Mouse (Mus musculus) layer of hippocampus, adult 2 months (tissue): Measurements from ENCODE around the gene Pglyrp2. TPM values are rescaled to one million over a fixed set of nuclear protein-coding genes. Genes with fewer than 3 reads are reported as not detected.

ENCODE experiments used
- DNase-seq, 2 experiments: peaks; one replicate each; pipeline ENCODE4 v3.0.0; 2022; ENCODE audit warnings: low spot score in 2 of 2
- H3K27ac ChIP-seq: fragments of 200-600 bp; 2 replicates; pipeline ENCODE4 v1.8.1; 2022
- H3K4me3 ChIP-seq: fragments of 200-600 bp; 2 replicates; pipeline ENCODE4 v1.8.1; 2022; ENCODE audit warnings: mild to moderate bottlenecking
- CTCF ChIP-seq: fragments of 200-600 bp; conservative IDR thresholded peaks from 2 replicates; pipeline ENCODE4 v1.8.1; 2022; ENCODE audit warnings: antibody characterized with exemption, mild to moderate bottlenecking, moderate library complexity
- long read RNA-seq, 2 experiments: library from polyadenylated mRNA; stranded (forward); transcript quantifications; one replicate each; pipeline ENCODE4 v2.0.0; 2021; ENCODE audit warnings: borderline mapping rate in 2 of 2
- total RNA-seq, 2 experiments: library from RNA; stranded (reverse); gene quantifications; 2 replicates each; pipeline ENCODE4 v1.2.3; 2021

Gene Pglyrp2
- total RNA-seq = not detected
- long read RNA-seq, experiment 1 = 0 reads
- long read RNA-seq, experiment 2 = 0 reads

DNA sequence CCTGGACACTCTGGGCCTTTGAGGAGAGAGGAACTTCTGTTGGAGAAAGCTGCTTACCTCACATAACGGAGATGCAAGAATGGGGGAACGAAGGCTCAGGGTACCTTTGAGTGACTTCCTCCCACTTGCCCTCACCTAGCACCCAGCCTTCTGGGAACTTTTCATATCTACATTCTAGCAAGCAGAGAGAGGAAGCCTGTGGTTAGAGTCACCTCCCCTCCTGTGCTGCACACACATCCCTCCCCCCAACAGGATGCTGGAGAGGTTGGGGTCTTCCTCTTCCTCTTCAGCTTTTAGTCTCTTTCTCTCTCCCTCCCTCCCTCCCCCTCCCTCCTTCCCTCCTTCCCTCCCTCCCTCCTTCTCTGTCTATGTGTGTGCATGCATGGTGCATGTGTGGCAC is at the start of gene Pglyrp2:
Gene Pglyrp2, minus strand, starts transcription at position 134 of the 400 bp plus-strand sequence.
- TF ChIP-seq CTCF = no peak
- no peak for DNase-seq
- Histone ChIP-seq H3K4me3 (no peak within 1 kb of the TSS), H3K27ac (no peak within 1 kb of the TSS)

DNA sequence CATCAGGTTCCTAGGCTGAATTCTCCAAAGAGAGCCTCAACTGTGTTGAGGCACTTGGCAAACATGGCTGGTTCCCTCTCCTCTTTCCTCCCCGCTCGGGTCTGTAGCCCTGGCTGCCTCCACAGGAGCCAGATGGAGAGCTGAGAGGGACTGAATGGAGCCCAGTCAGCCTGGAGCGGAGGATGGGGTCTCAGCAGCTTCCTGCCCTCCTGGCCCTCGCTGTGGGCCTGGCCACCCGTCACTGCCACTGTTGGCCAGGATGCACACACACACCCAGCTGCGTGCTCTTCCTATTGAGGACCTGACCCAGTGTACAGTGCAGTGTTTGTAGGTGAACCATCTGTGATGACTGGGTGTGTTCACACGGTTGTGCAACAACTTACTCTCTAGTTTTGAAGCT is 48.2 kb upstream of the Pglyrp2 start:
- Histone ChIP-seq H3K27ac (peak overlapping the region; percentile 70), H3K4me3 (no peak overlapping the region)
- no peak for TF ChIP-seq CTCF
- DNase-seq = peak; percentile 5 to 15

DNA sequence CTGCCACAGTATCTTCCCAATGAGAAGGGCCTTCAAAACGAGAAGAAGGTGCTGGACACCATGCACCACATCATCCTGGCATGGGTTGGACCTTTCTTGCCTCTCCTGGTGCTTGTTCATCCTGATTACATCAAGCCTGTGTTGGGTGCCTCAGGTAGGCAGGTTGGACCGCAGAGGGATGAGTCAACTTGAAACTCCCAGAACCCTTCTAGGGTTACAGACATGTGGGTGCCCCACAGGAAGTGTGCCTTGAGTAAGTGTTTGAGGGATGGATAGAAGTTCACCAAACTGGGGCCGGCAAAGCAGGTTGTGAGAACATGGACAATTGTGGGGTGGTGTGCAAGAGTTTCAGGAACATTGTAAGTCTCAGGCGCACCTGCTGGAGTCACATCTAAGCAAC is 46.8 kb upstream of the Pglyrp2 start:
- no peak for DNase-seq
- H3K4me3 ChIP-seq = no peak overlapping the region
- TF ChIP-seq CTCF = no peak
- H3K27ac ChIP-seq = no peak overlapping the region

DNA sequence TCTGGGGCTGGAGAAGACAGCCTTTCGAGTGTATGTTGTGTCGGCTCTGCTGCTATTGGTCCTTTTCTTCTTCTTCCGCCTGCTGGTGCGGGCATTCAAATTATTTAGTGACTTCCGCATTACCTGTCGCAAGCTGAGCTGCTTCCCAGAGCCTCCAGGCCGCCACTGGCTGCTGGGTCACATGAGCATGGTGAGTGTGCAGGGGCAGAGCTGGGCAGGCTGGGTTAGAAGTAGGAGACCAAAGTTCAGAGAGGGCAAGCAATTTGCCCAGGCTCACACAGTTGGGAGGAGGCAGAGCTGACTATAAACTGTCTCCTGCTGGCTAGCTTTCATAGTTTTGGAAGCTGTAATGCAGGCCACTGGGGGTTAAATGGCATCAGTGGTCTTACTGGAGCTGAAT is 44.5 kb upstream of the Pglyrp2 start:
- Histone ChIP-seq H3K27ac (no peak overlapping the region), H3K4me3 (no peak overlapping the region)
- no peak for TF ChIP-seq CTCF
- DNase-seq = no peak

DNA sequence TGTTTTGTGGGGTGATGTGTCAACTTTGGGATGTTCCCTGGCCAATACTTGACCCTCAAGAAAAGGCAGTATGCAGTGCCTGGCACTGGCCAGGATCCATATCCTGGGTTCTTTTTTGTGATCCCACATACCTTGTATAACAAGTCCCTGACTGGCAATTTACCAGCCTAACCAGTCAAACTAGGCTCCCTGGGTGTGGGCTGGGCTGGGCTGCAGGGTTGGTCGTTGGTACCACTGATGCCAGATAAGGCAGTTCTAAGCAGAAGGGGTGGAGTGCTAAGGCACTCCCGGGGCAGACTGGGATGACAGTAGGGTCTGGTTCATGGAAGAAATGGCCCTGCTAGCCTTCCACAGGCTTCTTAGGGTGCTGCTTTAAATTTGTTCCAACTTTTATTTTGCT is 31.0 kb upstream of the Pglyrp2 start:
- no peak for TF ChIP-seq CTCF
- DNase-seq = no peak
- no peak overlapping the region for H3K27ac ChIP-seq
- no peak overlapping the region for H3K4me3 ChIP-seq

DNA sequence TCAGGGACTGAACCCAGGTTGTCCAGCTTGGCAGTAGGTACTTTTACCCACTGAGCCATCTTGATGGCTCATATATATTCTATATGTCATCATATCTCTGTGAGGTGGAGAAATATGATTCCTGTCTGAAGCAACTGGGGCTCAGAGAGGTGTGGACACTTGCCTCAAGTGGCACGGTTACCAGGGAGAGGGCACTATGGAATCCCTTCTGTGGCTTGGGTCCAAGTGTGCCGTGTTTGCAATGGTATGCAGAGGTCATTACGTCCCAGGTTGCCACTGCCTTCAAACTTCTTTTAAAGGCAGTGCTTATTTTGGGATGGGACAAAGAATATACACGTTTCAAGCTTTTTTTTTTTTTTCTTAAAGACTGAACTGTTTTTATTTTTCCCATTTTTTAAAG is 30.2 kb upstream of the Pglyrp2 start:
- H3K4me3 ChIP-seq = no peak overlapping the region
- DNase-seq = no peak
- no peak for TF ChIP-seq CTCF
- no peak overlapping the region for H3K27ac ChIP-seq

DNA sequence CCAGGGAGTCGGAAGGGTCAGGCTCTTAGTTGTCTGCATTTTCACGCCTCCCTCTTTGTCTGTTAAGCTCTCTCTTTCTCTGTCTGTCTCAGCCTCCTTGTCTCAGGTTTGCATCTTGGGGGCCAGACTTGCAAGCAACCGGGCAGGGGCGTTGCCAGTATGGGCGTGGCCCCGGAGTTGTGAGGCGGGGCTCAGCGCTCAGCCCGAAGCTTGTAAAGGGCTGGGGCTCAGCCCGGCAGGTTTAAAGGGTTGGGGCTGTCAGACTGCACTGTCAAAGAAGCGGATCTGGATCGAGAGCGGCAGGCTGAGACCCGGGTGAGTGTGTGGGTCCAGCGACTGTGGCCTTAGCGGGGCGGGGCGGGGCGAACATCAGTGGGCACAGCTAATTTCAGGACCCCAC is 28.5 kb upstream of the Pglyrp2 start, which contains the start of gene Cyp4f39:
Gene Cyp4f39, plus strand, starts transcription at position 242 of the 400 bp plus-strand sequence.
- Histone ChIP-seq H3K27ac (no peak within 1 kb of the TSS), H3K4me3 (no peak within 1 kb of the TSS)
- no peak for DNase-seq
- TF ChIP-seq CTCF = no peak

DNA sequence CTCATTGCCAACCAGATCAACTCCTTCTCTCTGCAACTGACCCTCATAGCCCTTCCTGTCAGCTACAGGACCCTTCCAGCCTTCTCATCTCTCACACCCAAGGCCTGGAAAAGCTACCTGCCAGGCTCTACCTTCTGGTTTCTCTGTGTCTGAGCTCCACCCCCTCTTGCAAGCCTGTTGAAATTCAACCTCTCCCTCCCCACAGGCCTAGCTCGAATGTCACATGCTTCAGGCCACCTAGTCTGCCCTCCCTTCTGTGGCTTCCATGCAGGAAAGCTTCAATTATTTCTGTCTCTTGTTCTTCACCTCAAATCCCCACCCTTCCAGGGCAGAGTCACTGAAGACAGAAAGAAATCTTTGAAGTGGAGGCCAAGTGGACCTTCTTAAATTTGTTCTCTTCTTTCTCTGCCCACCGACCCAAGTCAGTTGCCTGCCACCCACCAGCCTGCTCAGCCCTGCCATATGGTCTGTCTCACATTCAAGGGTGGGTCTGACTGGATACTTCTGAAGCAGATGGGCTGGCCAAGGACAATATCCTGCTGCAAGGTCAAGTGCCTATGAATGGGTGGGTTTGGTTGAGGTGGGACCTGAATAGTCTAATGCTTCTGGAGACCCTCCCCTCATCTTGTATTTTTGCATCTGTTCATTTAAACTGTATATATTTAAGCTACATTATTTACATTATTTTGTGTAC is 27.0 kb upstream of the Pglyrp2 start:
- DNase-seq = no peak
- no peak overlapping the region for H3K4me3 ChIP-seq
- no peak for TF ChIP-seq CTCF
- H3K27ac ChIP-seq = no peak overlapping the region

DNA sequence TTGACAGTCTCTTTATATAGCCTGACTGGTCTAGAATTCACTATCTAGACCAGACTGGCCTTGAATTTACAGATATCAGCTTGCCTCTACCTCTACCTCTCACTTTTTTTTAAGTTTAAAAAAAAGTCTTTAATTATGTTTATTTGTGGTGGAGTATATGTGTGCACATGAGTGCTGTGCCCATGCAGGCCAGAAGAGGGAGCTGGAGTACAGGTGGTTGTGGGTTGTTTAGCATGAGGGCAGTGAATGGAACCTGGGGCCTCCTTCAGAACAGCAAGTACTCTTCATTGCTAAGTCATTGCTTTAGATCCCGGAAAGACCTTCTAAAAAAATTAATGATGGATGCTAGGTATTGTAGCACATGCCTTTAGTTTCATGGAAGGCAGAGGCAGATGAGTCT is 25.1 kb upstream of the Pglyrp2 start:
- no peak for DNase-seq
- TF ChIP-seq CTCF = peak; percentile 33
- H3K4me3 ChIP-seq = no peak overlapping the region
- no peak overlapping the region for H3K27ac ChIP-seq

DNA sequence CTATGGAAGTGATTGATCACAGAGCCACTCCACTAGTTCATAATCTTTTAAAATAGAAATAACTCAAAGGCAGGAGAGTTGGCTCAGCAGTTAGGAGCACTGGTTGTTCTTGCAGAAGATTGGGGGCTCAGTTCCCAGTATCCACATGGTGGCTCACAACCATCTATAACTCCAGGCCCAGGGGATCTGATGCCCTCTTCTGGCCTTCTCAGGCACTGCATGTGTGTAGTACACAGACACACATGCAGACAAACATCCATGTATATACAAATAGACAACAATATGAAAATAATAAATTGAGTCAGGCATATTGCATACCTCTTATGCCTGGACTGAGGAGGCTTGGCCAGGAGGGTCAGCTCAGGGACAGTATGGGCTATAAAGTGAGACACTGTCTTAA is 23.2 kb upstream of the Pglyrp2 start:
- H3K4me3 ChIP-seq = no peak overlapping the region
- peak; percentile 25 for TF ChIP-seq CTCF
- no peak overlapping the region for H3K27ac ChIP-seq
- no peak for DNase-seq

DNA sequence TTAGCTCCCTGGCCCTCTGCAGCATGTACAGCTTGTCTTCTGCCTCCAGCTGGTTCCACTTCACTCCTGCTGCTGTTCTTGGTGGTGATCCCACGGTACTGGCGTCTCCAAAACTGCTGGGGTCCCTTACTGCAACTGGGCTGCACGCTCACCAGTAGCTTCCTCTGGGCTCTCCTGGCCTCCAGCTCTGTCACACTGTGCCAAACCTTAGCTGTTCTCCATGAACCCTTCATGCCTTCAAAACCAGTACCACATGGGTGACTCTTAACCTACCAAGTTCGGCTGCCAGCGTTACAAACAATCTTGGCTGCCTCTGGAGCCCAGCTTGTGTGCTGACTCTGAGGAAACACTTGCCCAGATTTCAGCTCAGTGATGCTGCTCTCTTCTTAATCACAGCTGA is 21.0 kb upstream of the Pglyrp2 start:
- no peak for DNase-seq
- TF ChIP-seq CTCF = no peak
- no peak overlapping the region for H3K27ac ChIP-seq
- H3K4me3 ChIP-seq = no peak overlapping the region

DNA sequence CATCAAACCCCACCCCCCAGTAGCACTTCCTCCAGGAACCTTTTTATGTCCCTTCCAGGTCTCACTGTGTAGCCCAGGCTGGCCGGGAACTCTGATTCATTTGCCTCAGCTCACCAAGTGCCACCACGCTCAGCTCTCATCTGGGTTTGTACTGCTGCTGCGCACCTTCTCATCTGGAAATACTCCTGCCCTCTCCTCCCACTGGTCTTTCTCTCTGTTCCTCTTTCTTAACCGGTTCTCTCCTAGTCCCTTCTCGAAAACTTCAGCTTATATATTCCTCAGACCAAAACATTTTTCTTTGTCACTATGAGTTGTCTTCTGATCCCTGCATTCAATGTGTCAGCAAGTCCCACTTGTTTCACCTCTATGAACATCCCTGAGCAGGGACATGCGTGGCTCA is 19.3 kb upstream of the Pglyrp2 start:
- no peak for TF ChIP-seq CTCF
- Histone ChIP-seq H3K4me3 (no peak overlapping the region), H3K27ac (no peak overlapping the region)
- DNase-seq = no peak

DNA sequence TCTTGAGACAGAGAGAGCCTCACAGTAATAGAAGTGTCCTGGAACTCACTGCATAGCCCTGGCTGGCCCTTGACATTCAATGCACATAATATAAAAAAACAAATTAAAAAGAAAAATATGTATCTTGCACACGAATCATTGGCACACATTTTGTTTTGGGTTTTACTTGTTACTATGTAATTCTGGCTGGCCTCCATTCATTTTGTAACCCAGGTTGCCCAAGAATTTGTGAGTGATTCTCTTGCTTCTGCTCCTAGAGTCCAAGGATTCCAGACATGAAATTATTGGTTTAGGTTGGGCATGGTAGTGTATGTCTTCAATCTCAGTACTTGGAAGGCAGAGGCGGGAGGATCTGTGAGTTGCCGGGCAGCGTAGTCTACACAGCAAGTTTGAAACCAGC is 13.1 kb upstream of the Pglyrp2 start:
- DNase-seq = no peak
- Histone ChIP-seq H3K27ac (no peak overlapping the region), H3K4me3 (no peak overlapping the region)
- TF ChIP-seq CTCF = no peak

DNA sequence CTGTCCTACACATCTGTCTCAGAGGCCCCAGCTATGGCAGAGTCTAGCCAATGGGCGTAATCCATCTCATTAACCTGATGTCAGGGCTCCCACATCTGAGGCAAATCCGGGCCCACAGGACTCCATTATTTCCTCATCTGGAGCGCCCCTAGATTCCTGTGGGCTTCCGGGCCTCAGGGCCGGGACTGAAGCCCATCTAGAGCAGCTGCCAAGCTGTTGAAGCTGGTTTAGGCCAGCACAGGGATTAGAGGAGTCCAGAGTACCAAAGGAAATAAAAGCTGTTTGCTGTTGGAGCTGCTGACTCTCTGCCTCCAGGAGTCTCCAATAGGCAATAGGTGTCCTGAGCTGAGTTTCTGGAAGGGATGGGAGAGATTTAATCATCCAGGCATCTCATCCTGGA is 11.2 kb upstream of the Pglyrp2 start:
- TF ChIP-seq CTCF = no peak
- H3K27ac ChIP-seq = no peak overlapping the region
- no peak overlapping the region for H3K4me3 ChIP-seq
- DNase-seq = no peak
